Mouse (Mus musculus) cerebellum, adult 11-12 months (tissue): ENCODE measurements around the gene Higd2a.

Source experiments
- DNase-seq: peaks from one replicate; pipeline ENCODE4 v3.0.0; 2022

Higd2a gene

DNA sequence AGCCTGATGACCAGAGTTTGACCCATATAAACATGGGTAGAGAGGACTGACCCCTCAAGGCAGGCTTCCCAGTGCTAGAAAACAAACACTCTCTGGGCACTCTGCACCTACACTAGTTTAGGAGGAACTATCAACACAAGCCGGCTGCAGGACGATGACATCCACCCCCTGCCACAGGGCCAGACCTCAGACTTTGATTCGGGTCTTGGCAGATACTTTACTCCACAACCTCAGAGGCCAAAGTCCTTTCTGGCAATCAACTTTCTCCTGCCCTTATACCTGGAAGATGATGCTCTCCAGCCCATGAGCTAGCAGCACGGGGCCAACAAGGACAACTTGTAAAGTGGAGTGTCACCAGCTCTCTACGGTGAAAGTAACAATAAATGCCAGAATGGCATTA is 7.1 kb upstream of the Higd2a start:
- no peak for DNase-seq

DNA sequence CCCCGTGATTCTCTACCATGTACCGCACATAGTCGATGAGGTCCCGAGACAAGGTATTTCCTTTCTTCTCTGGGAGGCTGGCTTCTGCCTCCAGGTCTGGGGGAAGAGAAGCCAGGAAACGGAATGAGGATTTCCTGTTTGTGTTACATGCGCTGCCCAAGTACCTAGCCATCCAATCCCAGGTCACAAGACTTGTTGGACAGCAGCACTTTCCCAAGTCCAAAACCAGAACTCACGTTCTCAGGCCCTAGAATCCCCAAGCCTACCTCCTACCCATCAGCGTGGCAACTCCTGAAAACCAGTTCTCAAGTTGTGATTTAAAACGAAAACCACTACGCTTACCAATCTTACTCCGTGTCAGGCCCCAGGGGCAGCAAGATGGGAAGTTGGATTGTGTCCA is 4.2 kb upstream of the Higd2a start:
- DNase-seq: no peak

DNA sequence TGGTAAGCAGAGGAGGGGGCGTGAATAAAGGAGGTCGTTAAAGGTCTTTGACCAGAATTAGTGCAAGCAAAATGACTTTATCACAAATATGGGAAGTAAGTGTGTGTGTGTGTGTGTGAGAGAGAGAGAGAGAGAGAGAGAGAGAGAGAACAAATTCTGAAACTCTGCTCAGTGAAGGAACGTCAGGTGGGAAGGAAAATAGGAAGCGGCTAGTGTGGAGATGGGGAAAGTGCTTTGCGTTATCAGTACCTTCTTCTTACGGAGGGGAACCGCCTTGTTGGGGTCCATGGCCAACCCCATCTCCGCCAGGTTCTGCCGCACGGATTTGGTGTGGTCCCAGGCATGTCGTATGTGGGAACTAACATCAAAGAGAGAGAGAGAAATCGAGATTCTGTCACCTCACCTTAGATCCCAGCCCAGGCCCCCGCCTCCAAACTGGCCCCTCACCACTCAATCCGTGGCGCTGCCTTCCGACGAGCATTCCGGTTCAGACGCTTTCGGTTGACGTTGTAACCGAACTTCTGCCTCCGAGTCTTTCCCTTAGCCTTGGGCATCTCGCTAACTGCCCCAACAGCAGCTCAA is 502 bp upstream of the Higd2a start:
- no peak for DNase-seq

DNA sequence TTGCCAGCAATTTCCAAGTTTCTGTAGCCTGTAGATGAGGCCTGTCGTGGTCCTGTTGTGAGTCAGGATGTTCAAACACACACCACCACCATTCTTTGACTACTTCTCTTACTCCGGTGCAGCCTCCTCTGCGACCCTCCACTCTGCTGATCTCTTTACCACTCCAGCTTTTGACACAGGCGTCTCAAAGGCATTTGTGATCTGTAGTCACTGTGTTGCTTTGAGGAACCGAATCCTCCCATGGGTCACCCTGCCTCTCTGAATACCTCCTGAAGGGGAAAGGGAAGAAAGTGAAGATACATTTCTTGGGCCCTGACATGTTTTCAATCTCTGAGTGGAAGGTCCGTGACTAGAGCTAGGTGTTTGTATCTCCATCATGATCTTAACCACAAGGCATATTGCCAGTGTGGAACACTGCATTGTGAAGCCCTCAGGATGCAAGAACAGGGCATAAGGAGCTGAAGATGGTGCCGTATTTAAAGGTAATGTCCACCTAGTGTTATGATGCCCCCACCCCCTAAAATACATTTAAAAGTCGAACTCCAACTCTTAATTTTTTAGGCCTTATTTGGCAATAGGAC is 1.9 kb downstream of the Higd2a start:
- DNase-seq: no peak

DNA sequence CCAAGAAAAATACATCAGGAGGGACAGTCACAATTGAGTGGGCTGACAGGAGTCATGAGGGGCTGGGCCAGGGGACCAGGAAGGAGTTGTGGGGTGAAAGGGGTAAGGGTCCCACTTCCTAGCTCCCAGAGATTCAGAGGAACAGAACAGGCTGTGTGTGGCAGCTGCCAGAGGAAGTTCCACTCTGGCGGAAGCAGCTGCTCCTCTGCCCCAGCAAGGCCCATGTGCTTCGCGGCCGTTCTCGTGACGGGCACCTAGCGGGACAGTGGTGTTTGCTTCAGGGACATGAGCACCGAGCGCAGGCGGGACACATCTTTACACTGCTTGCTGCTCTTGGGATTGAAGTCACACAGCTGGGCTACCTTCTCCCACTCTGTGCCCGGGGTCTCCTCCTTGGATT is 3.6 kb downstream of the Higd2a start:
- DNase-seq: no peak

DNA sequence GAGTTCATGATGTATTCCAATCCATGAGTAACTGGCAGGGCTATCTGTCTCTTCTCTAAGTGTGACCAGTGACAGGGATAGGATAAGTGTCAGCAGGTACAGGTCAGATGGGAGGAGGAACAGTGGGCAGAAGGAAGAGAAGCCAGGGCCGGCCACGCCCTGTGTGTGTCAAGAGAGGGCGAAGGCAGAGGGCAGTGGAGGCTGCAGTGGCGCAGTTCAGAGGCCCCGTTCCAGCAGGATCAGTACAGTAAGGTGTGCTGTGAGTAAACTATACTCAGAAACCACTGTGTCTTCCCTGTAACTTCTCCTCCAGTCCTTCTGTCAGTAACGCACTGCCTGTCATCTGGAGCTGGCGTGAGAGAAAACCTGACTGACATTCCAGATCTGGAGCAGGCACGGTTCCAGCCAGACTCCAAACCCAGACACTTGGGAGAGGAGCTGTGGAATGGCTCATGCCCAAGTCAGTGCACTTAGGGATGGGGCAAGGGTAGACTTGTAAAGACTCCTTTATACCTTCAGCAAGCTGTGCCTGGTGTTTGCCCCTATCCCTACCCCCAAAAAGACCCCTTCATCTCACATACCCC is 6.2 kb downstream of the Higd2a start:
- DNase-seq: no peak

DNA sequence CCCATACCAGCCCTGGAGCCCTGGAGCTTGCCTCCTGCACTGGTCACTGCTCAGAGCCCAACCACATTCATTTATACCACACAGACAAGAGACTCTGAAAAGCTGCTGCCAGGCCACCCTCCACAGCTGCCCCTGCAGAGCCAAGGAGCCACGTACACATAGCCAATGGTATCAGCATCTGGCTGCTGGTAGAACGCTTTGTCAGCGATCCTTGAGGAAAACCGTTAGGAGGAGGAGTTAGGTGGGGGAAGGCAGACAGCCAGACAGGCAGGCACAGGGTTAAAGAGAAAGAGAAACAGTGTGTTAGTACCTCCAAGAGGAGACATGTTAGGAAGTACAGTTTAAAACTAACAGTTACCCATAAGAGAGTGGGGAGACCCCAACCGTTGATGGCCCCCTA is 6.9 kb downstream of the Higd2a start:
- DNase-seq: no peak

DNA sequence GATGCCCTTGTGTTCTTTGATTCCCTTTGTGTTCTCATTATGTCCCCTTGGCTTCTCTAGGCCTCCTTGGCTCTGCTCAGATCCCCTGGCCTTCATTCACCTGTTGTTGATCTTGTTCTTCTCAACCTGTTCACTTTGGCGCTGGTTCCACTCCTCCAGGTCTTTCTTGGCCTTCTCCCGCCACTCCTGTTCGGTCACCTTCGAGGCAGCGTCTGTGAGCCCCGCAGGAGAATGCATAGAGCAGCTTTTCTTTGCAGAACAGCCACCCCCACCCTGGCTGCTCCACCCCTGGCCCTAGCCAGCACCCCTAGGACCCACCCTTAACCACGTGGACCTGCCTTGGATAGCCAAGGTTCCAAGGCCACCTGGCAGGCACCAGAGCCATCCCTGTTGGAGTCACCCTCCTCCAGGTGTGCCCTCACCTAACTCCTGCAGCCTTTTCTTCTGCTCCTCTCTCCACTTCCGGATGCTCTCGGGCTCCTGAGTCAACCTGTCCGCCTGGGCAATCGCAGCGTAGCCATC is 8.7 kb downstream of the Higd2a start:
- DNase-seq: peak; percentile 64

DNA sequence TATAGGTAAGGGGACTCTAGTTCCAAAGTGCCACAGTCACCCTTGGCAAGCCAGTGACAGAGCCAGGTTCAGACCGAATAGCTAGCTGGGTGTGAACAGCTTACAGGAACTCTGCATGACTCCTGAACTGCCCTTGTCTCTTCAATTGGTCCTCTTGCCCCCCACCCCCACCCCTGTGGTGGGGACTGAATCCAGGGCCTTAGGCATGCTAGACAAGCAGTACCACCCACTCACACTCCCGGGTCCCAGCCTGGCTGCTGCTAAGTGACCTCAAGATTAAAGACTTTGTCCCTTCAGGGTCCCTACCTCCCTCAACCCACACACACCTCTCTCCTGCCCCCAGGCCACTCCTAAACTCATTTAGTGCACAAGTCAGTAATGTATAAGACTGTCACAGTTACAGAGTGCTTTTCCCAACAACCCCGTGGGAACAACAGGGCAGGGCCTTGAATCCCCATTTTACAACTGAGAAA is 12.7 kb downstream of the Higd2a start:
- no peak for DNase-seq

DNA sequence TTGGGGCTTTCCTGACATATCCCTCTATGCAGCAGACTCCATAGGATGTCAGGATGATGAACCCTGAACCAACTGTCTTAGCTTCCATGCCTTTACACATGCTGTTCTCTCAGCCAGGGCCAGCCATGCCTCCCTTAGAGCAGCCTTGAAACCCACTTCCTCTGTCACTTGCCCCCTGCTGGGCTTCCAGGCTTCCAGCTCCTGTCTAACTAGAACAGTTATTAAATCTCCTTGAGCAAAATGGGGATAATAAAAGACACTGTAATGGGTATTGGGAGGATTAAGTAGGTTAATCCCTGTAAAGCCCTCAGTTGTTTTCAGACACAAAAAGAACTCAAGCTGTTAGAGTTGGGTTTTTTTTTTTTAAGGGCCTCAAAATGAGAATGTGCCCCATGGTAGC is 13.5 kb downstream of the Higd2a start:
- DNase-seq: peak; percentile 22

DNA sequence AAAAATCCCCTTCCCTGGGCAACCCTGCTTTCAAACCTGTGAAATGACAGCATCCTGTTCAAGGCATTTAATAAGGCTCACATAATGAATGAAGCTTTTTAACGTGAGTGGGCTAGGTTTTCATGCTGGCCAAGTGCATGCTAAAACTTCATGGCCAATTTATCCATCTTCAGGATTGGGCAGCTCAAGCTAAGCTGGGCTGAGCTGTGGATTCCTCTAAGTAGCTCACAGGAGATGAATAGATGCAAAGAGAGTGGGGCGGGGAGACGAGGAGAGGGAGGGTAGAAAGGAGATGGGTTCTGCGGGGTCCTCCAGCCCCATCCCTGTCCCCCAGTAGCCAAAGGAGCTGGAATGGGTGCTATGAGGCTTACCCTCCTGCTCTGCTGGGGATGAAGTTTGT is 14.2 kb downstream of the Higd2a start:
- peak; percentile 6 for DNase-seq

DNA sequence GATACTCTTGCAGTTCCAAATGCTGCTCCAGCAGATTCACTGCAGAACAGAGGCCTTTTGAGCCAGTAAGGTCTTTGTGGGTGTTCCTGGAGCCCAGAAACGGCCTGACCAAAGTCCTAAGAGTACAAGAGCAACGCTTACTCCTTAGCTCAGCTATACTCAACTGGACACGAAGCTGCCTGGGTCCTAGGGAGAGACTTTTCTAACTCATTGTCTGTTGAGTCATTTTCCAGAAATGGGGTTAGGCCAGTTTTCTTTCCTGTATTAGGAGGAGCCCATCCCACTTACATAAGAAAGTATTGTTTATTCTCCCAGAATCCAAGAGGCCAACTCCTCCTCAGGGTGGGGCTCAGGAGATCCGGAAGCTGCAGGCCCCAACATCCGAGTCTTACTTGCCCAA is 15.4 kb downstream of the Higd2a start:
- DNase-seq: no peak

DNA sequence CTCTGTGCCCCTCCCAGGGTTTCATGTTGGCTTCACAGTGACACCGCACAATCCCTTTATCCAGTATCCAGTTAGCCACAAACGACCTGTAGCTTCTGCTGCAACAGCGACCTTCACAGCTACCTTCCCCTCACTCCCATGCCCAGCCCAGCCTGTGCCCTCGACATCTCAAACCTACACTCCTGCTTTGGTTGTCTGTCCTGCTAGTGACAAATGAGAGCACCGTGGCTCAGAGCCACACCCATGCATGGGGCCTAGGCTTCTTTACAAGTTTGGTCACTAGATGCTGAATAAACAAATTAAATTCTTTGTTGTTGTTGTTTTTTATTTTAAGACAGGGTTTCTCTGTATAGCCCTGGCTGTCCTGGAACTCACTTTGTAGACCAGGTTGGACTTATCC is 17.2 kb downstream of the Higd2a start:
- DNase-seq: peak; percentile 24

DNA sequence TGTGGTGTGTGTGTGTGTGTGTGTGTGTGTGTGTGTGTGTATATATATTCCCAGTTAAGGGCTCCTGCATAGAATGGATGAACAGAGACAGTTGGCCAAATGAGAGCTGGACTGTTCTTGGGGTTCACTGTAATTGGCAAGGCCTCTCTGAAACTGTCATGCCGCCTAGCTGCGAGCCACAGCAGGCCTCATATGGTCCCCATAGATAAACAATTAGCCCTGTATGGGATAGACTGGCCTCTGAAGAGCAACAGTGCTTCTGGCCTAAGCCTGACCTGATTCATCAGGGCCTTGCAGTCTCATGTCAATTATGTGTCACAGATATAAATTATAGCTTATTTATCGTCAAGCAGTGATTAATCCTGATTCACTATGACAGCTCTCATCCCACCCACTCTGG is 18.0 kb downstream of the Higd2a start:
- peak; percentile 14 for DNase-seq

DNA sequence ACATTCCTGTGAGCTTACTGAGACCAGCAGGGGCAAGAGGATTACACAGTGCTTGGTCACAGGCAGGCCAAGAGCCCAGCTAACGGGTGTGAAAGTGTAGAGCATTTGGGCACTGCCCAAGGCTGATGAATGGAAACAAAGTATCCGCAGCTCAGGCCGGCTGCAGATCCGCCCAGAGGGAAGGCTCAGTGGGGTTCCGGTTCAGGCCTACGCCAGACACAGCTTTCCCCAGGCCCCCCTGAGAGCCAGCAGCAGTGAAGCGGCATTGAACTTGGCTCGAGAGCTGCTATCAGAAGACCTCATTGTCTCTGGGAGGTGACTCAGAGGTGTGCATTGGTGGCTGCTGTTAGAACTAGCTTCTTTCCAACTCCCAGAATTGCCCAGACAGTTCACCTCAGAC is 18.7 kb downstream of the Higd2a start:
- DNase-seq: peak; percentile 74

DNA sequence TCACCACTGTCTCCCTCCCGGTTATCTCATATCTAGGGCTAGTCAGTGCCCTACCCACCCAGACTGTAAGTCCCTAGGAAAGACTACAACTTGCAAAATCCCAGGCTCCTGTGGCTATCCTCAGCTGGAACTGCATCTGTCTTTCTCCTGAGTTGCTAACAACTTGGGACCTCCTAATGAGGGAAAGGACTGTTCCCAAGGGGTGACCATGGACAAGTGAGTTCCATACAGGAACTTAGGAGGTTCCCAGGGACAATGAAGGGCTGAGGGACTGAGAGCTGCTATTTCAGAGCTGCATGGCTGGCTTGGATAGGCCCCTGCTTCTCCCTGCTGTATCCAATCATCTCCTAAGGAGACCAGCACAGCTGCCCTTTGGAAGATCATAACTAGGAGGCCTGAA is 19.3 kb downstream of the Higd2a start:
- peak; percentile 32 for DNase-seq

DNA sequence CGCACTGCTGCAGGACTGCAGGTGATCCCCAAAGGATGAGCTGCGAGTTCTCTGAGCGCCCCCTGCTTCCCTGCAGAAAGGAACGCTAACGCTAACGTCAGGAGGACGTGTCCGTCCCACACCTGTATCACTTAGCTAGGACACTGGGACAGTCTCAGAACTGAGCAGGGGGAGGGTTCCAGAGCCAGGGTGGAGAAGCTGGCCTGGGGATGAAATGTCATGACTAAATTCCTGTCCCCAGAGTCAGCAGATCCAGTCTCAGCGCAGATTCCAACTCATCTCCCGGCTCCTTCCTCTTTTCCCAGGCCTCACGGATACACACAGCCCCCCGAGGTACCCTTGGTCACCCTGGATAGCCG is 20.6 kb downstream of the Higd2a start:
- no peak for DNase-seq

DNA sequence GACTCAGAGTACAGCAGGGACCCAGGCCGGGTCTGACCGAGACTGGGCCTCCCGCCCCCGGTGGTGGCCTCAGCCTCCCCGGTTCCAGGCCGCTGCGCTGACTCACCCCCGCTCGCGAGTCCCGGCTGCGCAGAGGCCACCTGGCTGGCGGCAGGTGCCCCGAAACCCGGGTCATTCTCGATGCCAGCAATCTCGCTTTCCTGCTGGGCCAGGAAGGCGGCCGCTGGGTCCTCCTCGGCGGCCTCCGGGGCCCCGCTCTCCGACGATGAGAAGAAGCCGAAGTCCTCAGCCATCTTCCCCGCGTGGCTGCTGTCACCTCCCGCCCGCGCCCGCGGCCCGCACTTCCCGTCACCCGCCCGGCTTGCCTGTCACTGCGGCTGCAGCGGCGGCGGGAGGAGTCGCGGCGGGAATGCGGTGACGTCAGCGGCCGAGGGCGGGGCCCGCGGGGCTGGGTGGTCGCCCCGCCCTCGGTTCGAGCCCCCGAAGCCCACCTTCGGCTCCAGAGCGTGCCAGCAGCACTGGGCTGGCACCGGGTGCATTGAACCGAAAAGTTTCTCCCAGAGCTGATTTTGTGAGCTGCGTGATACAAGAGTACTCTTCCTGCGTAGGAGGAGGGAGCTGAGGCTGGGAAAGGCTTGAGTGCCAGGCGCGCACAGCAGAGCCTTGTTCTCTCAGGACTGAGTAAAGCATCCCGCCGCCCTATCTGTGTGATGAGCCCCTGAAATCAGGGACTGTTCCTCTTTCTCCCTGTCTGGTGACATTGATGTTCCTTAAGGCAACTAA is 21.2 kb downstream of the Higd2a start, which contains the start of gene Cltb:
Gene Cltb (minus strand): TSS at position 373 of the 783 bp plus-strand sequence.
- DNase-seq: peak; percentile 92

DNA sequence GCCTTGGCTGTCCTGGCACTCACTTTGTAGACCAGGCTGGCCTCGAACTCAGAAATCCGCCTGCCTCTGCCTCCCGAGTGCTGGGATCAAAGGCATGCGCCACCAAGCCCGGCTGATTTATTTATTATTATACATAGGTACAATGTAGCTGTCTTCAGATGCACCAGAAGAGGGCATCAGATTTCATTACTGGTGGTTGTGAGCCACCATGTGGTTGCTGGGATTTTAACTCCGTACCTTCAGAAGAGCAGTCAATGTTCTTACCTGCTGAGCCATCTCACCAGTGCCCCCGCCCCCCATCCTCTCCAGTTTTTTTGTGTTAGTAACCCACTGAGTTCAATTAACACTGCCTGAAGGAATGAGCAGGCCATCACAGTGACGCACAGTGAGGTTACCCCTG is 23.1 kb downstream of the Higd2a start:
- DNase-seq: peak; percentile 36

DNA sequence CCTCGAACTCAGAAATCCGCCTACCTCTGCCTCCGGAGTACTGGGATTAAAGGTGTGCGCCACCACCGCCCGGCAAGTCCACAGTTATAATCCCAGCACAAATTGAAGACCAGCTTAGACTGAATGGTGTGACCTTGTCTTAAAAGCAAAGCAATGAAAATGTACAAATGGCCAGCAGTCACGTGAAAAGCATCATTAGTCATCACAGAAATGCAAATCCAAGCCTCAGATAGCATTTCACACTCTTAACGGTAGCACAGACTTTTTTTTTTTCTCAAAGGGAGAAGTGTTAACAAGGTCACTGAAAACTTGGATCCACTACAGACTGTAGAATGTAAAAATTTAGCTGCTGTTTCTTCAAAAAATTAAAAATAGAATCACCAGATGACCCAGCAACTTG is 26.3 kb downstream of the Higd2a start:
- peak; percentile 10 for DNase-seq

DNA sequence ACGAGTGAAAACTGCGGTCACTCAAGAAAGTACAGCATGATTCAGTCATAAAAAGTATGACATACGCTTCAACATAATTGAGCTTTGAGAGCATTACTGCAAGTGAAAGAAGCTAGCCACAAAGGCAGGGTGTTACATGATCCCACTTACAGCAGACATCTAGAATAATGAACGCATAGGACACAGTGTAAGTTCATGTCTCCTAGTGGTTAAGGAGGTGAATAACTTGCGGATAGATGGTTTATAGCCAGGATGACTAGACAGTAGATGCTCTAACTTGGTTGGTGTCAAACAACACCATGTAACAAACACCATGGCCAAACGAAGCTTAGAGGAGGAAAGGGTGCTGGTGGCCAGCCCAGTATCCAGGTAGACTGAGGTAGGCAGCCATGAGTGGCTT is 27.0 kb downstream of the Higd2a start:
- DNase-seq: no peak

DNA sequence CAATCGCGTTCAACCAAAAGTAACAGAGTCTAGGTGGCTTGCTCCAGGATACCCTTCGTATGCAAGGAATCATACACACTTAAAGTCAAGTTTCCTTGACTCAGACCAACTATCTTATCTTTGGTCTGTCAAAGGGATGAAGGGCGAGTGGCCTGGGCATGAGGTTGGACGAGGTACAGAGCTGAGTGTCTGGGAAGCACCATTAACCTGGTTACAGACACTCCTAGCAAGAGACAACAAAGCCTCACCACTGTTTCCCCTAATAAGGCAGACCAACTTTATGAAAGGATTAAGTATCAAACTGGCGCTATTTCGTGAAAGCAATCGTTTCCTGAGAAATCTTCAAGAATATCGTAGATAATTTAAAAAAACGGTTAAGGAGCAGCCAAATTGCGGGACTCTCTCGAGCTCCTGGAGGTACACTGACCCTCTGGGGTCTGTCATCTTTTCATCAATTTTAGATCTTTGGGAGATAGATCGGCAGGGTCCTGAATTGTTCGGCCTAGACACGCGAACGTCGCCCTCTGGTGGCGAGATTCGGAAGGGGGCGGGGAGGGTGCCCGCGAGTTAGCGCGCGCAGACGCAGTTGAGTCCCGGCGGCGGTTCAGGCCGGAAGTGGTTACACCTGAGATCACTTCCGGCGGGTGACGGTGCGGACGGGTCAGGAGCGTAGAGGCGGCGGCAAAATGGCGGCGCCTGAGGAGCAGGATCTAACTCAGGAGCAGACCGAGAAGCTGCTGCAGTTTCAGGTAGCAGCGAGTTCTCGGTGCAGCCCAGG is 31.3 kb downstream of the Higd2a start, which contains the start of gene Faf2:
Gene Faf2 (plus strand): TSS at position 630 of the 778 bp plus-strand sequence.
- peak; percentile 96 for DNase-seq
